Mouse (Mus musculus): ENCODE data around the gene Cdk12. TPM values are rescaled to one million over a fixed set of nuclear protein-coding genes. Genes with fewer than 3 reads are reported as not detected.
"Not testable (repeated sequence)": the region's sequence is repeated elsewhere in the genome, so short reads cannot be mapped to it uniquely, and the experiment has no call there.

Gene Cdk12
- polyA plus RNA-seq, 1 experiment from 2014 or later, result 13.5 TPM

DNA sequence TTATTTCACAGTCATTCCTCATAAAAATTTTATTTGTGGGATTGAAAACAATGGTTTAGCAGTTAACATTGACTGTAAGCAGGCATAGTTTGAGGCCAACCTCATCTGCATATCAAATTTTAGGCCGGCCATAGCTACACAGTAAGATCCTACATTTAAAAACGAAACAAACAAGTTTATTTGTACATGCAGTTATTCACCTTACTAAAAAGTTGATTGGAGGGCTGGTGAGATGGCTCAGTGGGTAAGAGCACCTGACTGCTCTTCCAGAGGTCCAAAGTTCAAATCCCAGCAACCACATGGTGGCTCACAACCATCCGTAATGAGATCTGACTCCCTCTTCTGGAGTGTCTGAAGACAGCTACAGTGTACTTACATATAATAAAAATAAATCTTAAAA, 3.4 kb downstream of the Cdk12 start:
- peak overlapping the region; percentile 49 for H3K4me2 ChIP-seq (replicated peaks)
- H3K9me3 ChIP-seq; H3K4me3 ChIP-seq; H3K27me3 ChIP-seq (replicated peaks); H3K9ac ChIP-seq; ATAC-seq (ENCODE audit: low FRiP score, low read depth); H3K27ac ChIP-seq: not testable (repeated sequence)
- H3K36me3 ChIP-seq, result peaks cover 31% of the 10 kb centered on the region
- 90% methylated on average over 3 of the region's 3 CpGs for WGBS
- H3K4me1 ChIP-seq, result peaks cover 11% of the 10 kb centered on the region

DNA sequence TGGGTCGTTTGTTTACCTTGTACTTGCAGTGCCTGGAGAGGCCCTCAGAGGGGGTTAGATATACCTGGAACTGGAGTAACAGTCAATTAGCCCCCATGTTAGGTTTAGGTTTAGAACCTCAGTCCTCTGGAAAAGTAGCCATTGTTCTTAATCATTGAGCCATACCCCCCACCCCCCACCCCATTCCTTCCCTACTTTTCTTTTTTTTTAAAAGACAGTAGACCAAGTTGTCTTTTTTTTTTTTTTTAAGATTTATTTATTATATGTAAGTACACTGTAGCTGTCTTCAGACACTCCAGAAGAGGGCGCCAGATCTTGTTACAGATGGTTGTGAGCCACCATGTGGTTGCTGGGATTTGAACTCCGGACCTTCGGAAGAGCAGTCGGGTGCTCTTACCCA, 6.8 kb downstream of the Cdk12 start:
- not testable (repeated sequence) for ATAC-seq (ENCODE audit: low FRiP score, low read depth); H3K4me2 ChIP-seq (replicated peaks); H3K9ac ChIP-seq; H3K27ac ChIP-seq; H3K27me3 ChIP-seq (replicated peaks); H3K9me3 ChIP-seq; H3K4me3 ChIP-seq
- H3K36me3 ChIP-seq, result peaks cover 56% of the 10 kb centered on the region
- peaks cover 11% of the 10 kb centered on the region for H3K4me1 ChIP-seq
- WGBS, result 78% methylated on average over 5 of the region's 5 CpGs

DNA sequence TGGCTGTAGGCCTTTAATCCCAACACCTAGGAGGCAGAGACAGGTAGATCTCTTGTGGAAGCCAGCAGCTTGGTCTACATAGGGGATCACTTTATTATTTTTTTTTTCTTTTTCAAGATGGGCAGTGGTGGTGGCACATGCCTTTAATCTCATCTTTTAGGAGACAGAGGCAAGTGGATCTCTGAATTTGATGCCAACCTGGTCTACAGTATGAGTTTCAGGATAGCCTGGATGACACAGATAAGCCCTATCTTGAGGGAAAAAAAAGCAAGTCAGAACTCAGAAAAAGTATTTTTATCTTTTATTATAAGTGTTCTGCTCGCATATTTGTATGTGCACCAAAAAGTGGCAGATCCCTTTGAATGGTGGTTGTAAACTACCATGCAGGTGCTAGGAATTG, 10.5 kb downstream of the Cdk12 start:
- Histone ChIP-seq H3K36me3 (peaks cover 61% of the 10 kb centered on the region), H3K4me2 (replicated peaks) (no peak overlapping the region), H3K9me3 (no peaks in the 10 kb centered on the region), H3K27me3 (replicated peaks) (no peaks in the 10 kb centered on the region), H3K4me1 (no peaks in the 10 kb centered on the region), H3K27ac (no peak overlapping the region), H3K9ac (no peak overlapping the region), H3K4me3 (no peak overlapping the region)
- no peak for ATAC-seq (ENCODE audit: low FRiP score, low read depth)
- WGBS, result 94% methylated on average over 1 of the region's 1 CpGs

DNA sequence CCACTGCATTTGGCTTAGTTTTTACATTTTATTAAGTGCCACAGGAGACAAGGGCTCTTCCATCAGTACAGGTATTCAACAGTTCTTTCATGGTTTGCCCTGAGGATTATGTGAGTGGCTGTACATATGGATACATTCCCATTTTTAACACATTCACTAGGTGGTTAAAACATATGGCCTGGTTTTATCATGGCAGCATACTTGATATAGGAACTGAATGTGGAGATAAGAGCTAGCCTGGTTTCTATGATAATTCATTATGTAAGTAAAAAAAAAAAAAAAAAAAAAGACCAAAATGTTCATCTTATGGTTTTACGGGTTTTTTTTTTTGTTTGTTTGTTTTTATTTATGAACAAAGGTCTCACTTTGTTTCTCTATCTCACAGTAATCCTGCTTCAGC, 23.5 kb downstream of the Cdk12 start:
- Histone ChIP-seq H3K27me3 (replicated peaks) (no peaks in the 10 kb centered on the region), H3K4me2 (replicated peaks) (no peak overlapping the region), H3K9me3 (no peaks in the 10 kb centered on the region), H3K4me1 (no peaks in the 10 kb centered on the region), H3K36me3 (peaks cover 66% of the 10 kb centered on the region), H3K9ac (no peak overlapping the region), H3K27ac (no peak overlapping the region), H3K4me3 (no peak overlapping the region)
- no peak for ATAC-seq (ENCODE audit: low FRiP score, low read depth)
- WGBS, result 92% methylated on average over 1 of the region's 1 CpGs

DNA sequence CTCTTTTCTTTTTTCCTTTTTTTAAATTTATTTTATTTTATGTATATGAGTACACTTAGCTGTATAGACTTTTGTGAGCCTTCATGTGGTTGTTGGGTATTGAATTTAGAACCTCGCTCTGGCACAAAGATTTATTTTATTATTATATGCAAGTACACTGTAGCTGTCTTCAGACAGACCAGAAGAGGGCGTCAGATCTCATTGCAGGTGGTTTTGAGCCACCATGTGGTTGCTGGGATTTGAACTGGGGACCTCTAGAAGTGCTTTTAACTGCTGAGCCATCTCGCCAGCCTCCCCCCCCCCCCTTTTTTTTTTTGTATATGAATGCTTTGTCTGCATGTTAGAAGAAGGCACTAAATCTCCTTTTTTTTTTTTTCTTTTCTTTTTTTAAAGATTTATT, 35.6 kb downstream of the Cdk12 start:
- Histone ChIP-seq H3K4me2 (replicated peaks) (no peak overlapping the region), H3K27me3 (replicated peaks) (no peaks in the 10 kb centered on the region), H3K9me3 (no peaks in the 10 kb centered on the region), H3K36me3 (peaks cover 54% of the 10 kb centered on the region), H3K9ac (no peak overlapping the region), H3K4me3 (no peak overlapping the region), H3K27ac (no peak overlapping the region), H3K4me1 (no peaks in the 10 kb centered on the region)
- no peak for ATAC-seq (ENCODE audit: low FRiP score, low read depth)
- 81% methylated on average over 3 of the region's 3 CpGs for WGBS

DNA sequence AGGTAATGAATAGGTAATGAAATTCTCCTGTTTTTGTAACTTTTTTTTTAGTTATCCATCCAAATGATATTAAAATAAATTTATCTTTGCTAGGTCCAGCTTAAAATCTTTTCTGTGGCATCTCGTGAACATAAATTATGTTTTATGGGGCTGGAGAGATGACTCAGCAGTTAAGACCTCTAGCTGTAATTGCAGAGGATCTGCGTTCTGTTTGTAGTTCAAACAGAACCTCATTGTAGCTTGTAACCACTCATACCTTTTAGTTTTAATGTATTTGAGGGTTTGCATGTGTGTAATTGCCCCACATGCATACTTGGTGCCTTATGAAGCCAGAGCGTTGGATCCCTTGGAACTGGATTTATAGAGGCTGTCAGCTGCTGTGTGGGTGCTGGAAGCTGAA, 36.1 kb downstream of the Cdk12 start:
- H3K9ac ChIP-seq, result no peak overlapping the region
- H3K4me3 ChIP-seq, result no peak overlapping the region
- H3K27me3 ChIP-seq (replicated peaks), result no peaks in the 10 kb centered on the region
- H3K9me3 ChIP-seq, result no peaks in the 10 kb centered on the region
- 85% methylated on average over 3 of the region's 3 CpGs for WGBS
- H3K4me2 ChIP-seq (replicated peaks), result no peak overlapping the region
- no peak overlapping the region for H3K27ac ChIP-seq
- ATAC-seq (ENCODE audit: low FRiP score, low read depth), result no peak
- no peaks in the 10 kb centered on the region for H3K4me1 ChIP-seq
- H3K36me3 ChIP-seq, result peaks cover 57% of the 10 kb centered on the region

DNA sequence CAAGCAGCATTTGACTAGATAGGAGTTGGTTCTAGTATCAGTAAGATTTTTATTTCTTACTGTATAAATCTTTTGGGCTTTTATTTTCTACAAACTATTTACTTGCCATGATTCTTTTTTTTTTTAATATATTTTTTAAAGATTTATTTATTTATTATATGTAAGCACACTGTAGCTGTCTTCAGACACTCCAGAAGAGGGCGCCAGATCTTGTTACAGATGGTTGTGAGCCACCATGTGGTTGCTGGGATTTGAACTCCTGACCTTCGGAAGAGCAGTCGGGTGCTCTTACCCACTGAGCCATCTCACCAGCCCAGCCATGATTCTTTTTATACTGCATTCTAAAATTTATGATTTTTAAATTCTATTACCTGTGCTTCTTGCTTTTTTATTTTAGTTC, 40.1 kb downstream of the Cdk12 start:
- not testable (repeated sequence) for H3K27ac ChIP-seq; H3K4me2 ChIP-seq (replicated peaks); H3K9me3 ChIP-seq; H3K4me1 ChIP-seq; H3K4me3 ChIP-seq; H3K27me3 ChIP-seq (replicated peaks); H3K9ac ChIP-seq; ATAC-seq (ENCODE audit: low FRiP score, low read depth)
- H3K36me3 ChIP-seq, result peaks cover 53% of the 10 kb centered on the region
- 77% methylated on average over 3 of the region's 3 CpGs for WGBS

DNA sequence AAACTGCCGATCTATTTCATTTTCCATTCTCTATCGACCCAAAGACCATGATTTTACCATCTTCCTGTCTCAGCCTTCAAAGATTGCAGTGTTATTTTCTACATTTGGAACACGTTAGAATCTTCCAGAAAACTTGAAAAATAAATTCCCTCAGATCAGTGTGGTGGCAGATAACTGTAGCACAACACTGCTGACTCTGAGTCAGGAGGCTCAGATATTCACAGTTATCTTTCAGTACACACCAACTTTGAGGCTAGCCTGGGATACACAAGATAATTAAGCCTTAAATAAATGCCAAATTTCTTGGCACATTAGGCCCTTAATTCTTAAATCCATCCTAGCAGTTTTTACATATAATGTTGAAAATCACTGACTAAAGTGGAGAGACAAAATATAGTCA, 41.6 kb downstream of the Cdk12 start:
- H3K9me3 ChIP-seq, result no peaks in the 10 kb centered on the region
- 91% methylated on average over 3 of the region's 3 CpGs for WGBS
- H3K4me2 ChIP-seq (replicated peaks), result no peak overlapping the region
- H3K27me3 ChIP-seq (replicated peaks), result no peaks in the 10 kb centered on the region
- H3K4me3 ChIP-seq, result no peak overlapping the region
- H3K36me3 ChIP-seq, result peaks cover 51% of the 10 kb centered on the region
- no peak for ATAC-seq (ENCODE audit: low FRiP score, low read depth)
- H3K27ac ChIP-seq, result no peak overlapping the region
- H3K9ac ChIP-seq, result no peak overlapping the region
- H3K4me1 ChIP-seq, result no peaks in the 10 kb centered on the region

DNA sequence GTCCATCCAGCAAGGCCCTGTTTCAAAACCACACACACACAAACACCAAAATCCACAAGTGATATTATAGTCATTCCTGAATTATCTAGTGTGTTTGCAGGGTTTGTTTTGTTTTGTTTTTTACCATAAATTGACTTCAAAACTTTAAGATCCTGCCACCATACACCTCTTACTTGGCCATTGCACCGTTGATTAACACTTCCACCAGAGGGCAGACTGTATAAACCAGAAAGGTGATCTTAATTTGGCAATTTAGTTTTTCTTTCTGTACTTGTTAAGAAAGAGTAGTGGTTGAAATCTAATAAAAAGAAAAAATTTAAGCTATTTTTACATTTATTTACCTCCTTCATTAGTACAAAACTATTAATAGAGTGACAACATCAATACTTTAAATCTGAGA, 44.5 kb downstream of the Cdk12 start:
- no peak overlapping the region for H3K27ac ChIP-seq
- no peak for ATAC-seq (ENCODE audit: low FRiP score, low read depth)
- no peak overlapping the region for H3K4me2 ChIP-seq (replicated peaks)
- H3K36me3 ChIP-seq, result peaks cover 40% of the 10 kb centered on the region
- no peaks in the 10 kb centered on the region for H3K9me3 ChIP-seq
- H3K27me3 ChIP-seq (replicated peaks), result no peaks in the 10 kb centered on the region
- no peaks in the 10 kb centered on the region for H3K4me1 ChIP-seq
- WGBS, result 86% methylated on average over 1 of the region's 1 CpGs
- H3K4me3 ChIP-seq, result no peak overlapping the region
- H3K9ac ChIP-seq, result no peak overlapping the region

DNA sequence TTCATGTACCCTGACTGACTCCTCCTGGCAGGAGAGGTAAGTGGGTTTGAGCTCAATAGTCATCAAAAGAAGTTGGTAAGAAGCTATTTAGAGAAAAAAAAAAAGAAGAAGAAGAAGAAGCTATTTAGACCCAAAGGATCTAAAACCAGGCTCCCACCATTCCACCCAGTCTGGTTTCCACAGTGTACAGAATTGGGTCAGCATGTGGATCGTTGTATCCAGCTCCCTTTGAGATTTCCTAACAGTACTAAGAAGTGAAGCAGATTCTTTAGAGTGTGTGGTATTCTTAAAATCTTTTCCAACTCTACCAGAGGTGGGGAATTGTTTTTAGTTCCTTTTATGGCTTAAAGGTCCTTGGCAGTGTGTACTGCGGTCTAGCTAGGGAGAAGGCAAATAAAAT, 50.9 kb downstream of the Cdk12 start:
- Histone ChIP-seq H3K9me3 (no peaks in the 10 kb centered on the region), H3K27ac (no peak overlapping the region), H3K36me3 (peaks cover 10% of the 10 kb centered on the region), H3K4me1 (no peaks in the 10 kb centered on the region), H3K27me3 (replicated peaks) (no peaks in the 10 kb centered on the region), H3K4me3 (no peak overlapping the region), H3K9ac (no peak overlapping the region), H3K4me2 (replicated peaks) (no peak overlapping the region)
- 96% methylated on average over 2 of the region's 2 CpGs for WGBS
- no peak for ATAC-seq (ENCODE audit: low FRiP score, low read depth)

DNA sequence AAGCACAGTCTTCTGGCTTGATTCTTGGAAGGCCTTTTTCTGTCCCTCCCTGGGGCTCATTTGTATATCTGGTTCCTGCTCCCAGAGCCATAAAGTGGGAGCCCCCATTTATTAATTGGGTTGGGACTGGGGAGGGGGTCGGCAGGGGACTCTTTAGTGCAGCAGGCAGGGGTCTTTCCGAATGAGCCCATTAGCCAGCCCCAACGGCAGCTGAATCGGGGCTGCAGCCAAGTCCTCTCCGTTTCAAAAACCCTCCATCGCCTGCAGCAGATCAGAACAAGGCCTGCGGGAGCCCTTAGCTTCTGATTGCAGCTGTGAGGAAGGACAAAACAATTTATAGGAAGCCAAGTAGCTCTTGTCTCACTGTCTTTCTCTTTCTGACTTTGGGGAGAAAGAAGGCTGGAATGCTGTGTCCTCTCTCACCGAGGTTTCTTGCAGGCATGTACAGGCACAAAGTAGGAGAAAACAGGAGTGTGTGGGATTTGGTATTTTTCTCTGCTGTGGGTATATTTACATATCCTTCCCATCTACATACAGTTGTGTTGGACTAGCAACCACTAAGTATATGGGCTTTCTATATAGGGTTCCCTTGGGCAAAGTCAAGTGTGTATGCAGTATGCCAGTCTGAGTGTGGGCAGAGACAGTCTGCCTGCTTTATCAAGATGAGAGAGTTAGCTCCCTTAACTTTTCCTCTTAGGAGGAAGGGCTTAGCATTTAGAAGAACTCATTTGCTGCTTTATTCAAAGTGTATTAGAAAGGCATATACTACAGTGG, 58.0 kb downstream of the Cdk12 start:
- Histone ChIP-seq H3K36me3 (peaks cover 5% of the 10 kb centered on the region; the same call in 1 of the 2 replicates), H3K27me3 (replicated peaks) (no peaks in the 10 kb centered on the region), H3K9me3 (no peaks in the 10 kb centered on the region), H3K9ac (no peak overlapping the region), H3K4me1 (peaks cover 2% of the 10 kb centered on the region; the same call in 1 of the 2 replicates), H3K4me2 (replicated peaks) (no peak overlapping the region), H3K4me3 (no peak overlapping the region), H3K27ac (no peak overlapping the region)
- ATAC-seq (ENCODE audit: low FRiP score, low read depth), result no peak
- WGBS, result 47% methylated on average over 8 of the region's 8 CpGs

DNA sequence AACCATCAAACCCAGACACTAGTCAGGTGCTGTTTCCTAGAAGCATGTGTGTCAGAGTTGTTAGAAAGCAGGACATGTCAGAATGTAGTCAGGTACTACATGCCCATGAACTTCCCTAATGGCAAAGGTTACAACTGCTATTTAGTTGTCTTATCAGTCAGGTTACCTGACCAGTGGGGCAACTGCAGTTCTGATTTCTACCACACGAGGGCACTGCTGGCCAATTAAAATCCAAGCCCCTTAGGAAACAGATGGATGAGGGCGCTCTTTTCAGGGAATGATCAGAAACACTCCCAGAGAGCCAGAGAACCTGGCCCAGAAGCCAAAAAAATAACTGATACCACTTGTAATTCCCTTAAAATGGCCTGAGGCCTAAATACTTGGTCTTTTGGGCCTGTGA, 62.2 kb downstream of the Cdk12 start:
- Histone ChIP-seq H3K27ac (no peak overlapping the region), H3K36me3 (peaks cover 22% of the 10 kb centered on the region), H3K27me3 (replicated peaks) (no peaks in the 10 kb centered on the region), H3K4me3 (no peak overlapping the region), H3K9ac (no peak overlapping the region), H3K4me2 (replicated peaks) (no peak overlapping the region), H3K9me3 (no peaks in the 10 kb centered on the region), H3K4me1 (peaks cover 6% of the 10 kb centered on the region; the same call in 1 of the 2 replicates)
- ATAC-seq (ENCODE audit: low FRiP score, low read depth), result no peak
- WGBS, result 4% methylated on average over 2 of the region's 2 CpGs

DNA sequence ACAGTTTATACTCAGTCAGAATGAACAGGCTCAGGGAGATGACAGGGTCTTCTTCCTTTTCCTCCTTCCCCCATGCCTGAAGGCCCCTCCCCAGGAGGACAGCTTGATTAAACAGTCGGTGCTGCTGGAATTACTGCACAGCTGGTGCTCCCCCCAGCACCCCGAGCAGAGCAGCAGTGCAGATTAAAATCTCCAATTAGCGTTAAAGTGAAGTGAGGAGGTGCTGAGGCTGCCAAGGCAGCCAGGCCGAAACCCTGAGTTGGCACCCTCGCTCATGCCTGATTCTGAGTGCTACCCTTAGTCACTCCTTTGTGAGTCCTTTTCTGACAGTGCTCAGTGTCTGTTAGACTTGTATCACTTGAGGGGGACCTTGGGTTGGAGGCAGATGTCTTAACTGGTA, 63.0 kb downstream of the Cdk12 start:
- H3K9ac ChIP-seq, result no peak overlapping the region
- H3K4me1 ChIP-seq, result peaks cover 6% of the 10 kb centered on the region; the same call in 1 of the 2 replicates
- no peak overlapping the region for H3K4me2 ChIP-seq (replicated peaks)
- H3K27me3 ChIP-seq (replicated peaks), result no peaks in the 10 kb centered on the region
- H3K27ac ChIP-seq, result no peak overlapping the region
- H3K9me3 ChIP-seq, result no peaks in the 10 kb centered on the region
- H3K4me3 ChIP-seq, result no peak overlapping the region
- 81% methylated on average over 5 of the region's 5 CpGs for WGBS
- peaks cover 30% of the 10 kb centered on the region for H3K36me3 ChIP-seq
- no peak for ATAC-seq (ENCODE audit: low FRiP score, low read depth)
